Mouse (Mus musculus) adrenal gland, adult 18-20 months (tissue): ENCODE results near the gene Cdc42bpg. TPM values are rescaled to one million over a fixed set of nuclear protein-coding genes. Genes with fewer than 3 reads are reported as not detected.

Experiments
- DNase-seq, 2 experiments: peaks; one replicate each; pipeline ENCODE4 v3.0.0; 2021 to 2022; ENCODE audit warnings: low spot score in 2 of 2
- long read RNA-seq, 2 experiments: library from polyadenylated mRNA; stranded (forward); transcript quantifications; one replicate each; pipeline ENCODE4 v2.0.0; 2021
- total RNA-seq, 2 experiments: library from RNA; stranded (reverse); gene quantifications; 1 replicate in 1 of 2; 2 replicates in 1 of 2; pipeline ENCODE4 v1.2.3; 2021

Cdc42bpg gene
- total RNA-seq = 10 to 100 TPM; 15.1 to 19.3 TPM
- long read RNA-seq, experiment 1, partial matches to known transcripts = 1 of 2 reads
- long read RNA-seq, experiment 1, other reads (novel, unspliced or antisense) = 1 of 2 reads
- long read RNA-seq, experiment 2, partial matches to known transcripts = 3 of 6 reads
- long read RNA-seq, experiment 2, other reads (novel, unspliced or antisense) = 3 of 6 reads

DNA sequence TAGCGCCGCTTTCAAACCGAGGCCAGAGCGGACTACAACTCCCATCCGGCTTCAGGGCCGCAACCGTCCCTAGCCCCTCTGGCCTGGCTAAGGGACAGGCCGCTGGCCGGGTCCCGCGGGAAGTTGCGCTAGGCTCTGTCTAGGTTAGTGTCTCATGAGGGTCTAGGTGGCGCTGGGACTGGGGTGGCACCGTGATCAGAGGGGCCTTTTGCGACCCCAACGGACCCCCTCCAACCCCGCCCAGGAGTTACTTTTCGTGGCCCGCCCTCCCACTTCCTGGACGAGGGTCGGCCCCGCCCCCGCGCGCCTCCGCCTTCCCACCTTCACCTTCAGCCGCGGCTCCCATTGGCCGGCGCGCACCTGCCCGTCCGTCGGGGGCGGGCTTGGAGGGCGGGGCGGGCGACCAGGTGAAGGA, at the start of gene Cdc42bpg:
Gene Cdc42bpg, plus strand, starts transcription at position 320 of the 415 bp plus-strand sequence.
- peak; percentile 81 to 86 for DNase-seq

DNA sequence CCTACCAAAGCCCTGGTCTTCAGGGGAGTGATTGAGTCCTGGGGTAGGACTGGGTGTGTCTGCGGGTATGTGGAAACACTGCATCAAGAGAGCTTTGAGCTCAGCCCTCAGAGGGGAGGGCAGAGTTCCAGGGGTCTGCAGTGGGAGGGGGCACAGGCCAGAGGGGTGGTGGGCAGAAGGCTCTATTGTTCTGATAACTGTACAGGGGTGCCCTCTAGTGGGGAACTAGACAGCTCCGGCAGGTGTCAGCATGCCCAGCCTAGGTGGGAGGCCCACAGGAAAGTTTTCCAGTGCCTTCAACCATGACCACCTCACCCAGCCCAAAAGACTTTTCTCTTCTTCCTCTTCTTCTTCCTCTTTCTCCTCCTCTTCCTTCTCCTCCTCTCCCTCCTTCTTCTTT, 45.8 kb upstream of the Cdc42bpg start:
- no peak for DNase-seq

DNA sequence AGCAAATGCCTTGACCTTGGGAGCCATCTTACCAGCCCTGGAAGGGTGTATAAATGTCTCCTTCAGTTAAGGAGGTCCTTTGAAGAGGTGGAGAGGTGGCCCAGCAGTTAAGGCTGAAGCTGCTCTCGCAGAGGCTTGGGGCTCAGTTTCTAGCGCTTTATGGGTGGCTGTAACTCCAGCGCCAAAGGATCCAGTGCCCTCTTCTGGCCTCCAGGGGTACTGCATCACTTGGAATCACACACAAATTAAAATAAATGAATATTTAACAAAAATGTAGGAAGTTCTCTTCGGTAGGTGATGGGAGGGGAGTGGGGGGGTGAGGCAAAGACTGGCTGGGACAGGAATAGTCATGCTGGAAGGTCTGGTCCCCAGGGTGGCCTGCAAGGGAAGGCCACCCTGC, 45.3 kb upstream of the Cdc42bpg start:
- no peak for DNase-seq

DNA sequence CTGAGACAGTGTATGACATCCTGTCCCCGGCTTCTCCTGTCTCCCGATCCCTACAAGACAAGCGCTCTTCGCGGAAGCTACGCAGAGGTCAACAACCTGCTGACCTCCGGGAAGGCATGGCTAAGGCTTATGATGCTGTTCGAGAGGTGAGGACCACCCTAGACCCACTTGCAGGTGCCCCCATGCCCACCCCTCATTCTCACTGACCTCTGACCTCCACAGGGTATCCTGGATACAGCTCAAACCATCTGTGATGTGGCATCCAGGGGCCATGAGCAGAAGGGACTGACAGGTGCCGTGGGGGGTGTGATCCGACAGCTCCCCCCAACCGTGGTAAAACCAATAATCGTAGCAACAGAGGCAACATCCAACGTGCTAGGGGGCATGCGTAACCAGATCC, 44.9 kb upstream of the Cdc42bpg start:
- no peak for DNase-seq

DNA sequence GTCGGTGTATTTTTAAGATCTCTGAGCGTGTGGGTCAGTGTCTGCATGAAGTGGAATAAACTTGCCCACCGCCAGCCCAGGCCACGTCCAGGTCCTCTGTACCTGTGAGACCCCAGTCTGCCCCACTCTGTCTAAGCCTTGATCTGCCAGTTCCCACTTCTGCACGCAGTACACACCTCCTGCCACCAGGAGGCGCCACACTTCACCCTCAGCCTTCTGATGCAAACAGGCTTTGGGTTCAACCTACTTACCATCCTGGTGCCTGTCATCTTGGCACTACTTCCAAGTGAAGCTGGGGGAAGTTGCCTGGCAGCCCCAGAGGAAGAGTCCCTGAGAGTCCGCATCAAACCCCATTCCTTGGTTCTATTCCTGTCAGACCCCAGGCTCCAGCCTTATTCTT, 44.0 kb upstream of the Cdc42bpg start:
- peak; percentile 76 to 80 for DNase-seq

DNA sequence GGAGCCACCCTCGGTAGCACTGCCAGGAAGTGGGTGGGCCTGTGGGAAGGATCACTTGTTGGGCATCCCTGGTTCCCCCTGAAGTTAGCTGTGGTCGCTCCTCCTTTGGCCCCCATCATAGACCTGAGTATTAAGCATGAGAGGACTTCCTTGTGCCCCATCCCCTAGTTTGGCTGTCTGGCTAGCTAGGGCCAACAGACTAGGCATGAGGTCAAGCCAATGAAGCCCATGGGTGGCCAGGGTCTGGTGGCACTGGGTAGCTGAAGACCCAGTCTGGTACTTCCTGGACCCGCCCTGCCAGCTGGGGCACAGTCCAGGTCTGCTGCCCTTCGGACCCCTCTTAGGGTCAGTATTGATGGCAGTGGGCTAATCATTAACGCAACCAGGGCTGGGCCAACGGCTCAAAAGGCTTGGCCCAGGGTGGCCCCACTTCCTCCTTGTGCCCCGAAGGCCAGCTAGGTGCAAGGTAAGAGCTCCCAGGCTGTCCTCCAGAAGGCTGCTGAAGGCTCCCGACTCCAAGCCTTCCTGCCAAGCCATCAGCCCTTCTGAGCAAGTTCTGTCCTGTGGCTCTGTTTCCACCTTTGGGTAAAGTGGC, 43.3 kb upstream of the Cdc42bpg start:
- no peak for DNase-seq

DNA sequence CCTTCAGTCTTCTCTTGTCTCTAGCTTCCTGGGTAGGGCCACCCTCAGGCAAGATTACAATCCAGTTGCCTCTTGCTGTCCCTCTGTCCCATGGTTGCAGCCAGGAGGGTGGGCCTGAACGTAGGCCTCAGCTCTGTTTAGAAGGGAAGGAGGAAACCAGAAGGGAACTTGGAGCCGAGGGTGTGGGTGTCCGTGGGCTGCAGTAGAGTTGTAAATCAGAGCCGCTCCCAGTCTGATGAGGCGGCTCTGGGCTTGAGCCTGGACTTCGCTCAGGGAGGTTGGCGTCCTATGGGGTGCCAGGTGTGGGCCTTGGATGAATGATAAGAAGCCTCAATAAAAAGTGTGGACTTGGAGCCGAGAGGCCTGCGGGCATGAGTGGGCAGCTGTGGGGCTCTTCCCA, 42.1 kb upstream of the Cdc42bpg start:
- no peak for DNase-seq

DNA sequence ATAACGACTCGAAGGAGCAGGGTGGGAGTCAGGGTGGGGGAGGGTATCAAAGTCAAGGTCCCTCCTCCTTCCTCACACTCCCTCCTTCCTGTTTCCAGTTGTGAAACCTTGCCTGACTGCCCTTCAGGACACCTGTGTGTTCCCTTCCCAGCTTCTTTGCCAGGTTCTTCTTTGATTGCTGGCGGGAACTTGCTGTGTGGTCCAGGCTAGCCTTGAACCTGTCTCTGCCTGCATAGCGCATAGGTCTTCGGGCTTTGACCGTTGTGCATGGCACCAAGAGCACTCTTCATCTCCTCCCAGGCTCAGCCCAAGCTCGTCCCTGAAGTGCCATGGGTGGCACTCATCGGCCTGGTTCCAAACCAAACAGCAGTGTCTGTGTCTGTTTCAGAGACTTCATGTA, 41.3 kb upstream of the Cdc42bpg start:
- no peak for DNase-seq

DNA sequence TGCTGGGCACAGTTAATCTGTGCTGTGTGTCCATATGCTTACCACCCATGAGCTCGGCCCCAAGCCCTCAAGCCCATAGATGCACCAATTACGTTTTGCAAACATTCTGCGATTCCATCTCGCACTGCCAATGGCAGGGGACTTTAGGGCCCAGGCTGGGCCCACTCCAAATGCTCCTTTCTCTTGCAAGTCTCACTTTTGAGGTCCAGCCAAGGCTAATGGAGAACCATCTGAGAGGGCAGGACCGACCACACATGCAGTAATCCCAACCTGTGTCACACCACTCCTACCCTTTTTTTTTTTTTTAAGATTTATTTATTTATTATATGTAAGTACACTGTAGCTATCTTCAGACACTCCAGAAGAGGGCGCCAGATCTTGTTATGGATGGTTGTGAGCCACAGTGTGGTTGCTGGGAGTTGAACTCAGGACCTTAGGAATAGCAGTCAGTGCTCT, 40.5 kb upstream of the Cdc42bpg start:
- DNase-seq = no peak

DNA sequence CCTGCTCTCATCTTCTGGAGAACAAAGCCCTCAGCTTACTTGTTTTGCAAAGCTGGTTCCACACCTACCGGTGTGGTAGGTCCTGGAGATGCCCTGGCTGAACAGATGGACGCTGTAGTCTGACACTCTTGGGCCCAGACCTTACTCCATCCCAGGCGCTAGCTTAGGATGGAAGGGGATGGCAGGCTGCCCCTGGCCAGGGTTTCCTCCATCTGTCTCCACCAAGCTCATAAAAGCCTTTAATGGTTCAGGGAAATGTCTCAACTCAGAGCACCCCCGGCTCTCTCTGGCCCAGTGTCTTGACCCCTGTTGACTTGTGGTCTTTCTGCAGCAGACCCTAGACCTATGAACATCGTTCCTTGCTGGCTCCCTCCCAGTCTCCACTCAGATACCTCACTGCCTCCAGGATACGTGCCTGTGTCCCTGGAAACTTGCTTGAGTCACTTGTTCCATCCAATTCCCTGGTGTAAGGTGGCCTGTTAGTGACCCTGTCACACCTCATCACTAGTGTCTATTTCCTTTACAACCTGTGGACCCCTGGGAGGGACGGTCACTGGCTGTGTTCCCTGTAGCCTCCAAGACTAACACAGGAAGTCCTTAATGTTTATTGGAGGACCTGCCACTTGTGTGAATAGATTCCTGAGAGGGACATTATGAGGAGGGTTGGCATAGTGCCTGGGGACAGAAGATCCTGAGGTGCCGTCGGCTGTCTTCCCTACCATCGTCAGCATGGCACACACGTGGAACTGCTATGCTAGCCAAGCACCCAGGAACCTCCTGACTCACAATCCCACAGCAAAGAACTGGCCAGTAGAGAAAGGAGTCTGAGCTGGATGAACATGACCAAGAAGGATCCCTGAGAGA, 38.7 kb upstream of the Cdc42bpg start:
- no peak for DNase-seq

DNA sequence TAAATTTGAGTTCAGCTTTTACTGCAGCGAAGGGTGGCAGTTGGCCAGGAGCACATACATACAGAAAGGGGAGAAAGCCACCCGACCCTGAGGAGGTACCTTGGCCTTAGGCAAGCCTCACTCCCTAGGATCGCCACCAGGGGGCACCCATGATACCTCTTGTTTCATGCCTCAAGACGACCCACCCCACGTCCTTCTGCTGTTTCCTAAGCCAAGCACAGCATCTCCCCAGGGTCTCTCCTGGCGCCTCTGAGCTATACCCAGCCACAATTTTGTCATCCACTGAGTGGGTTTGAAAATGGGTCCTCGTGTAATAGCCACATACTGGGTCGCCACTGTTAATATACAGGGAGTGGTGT, 38.1 kb upstream of the Cdc42bpg start:
- peak; percentile 80 to 89 for DNase-seq

DNA sequence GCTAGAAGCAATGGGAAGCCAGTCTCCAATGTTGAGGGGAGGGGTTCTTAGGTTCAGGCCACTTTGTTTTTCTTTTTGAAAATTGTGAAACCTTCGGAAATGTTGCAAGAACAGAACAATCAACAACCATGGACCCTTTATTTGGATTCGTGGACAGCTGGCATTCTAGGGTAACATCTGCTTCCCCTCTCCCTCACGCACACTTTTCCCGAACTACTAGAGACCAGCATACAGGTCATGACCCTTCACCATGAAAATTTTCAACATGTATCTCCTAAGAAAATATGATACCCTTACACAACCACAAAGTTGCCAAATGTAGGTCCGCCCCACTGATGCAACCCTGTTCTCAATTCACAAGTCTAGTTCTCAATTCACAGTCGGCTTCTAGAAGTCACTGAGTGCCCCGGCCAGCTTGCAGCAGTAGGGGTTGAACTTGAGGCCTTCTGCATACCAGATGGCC, 37.6 kb upstream of the Cdc42bpg start:
- no peak for DNase-seq

DNA sequence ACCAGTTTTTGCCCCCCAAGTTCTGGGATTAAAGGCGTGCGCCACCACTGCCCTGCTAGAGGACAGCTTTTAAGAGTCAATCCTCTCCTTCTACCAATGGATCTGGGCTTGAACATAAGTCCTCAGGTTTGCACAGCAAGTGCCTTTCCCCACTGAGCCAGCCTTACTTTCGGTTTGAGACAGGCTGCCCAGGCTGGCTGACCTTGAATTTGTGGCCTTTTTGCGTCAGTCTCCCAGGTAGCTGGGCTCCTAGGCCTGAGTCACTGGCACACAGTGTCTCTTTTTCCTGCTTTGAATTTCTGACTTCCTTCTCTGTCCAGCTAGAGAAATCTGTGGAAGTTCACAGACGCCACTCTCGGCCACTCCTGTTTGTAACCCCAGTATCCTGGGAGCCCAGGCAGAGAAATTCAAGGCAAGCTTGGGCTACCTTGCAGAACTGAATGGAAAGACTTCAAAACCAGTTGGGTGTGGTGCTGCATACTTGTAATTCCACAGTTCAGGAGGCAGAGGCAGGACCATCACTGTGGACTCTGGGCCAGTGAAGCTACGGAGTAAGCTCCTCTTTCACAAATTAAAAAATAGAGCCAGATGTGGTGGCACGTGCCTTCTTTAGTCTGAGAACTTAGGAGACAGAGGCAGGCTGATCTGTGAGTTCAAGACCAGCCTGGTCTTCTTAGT, 36.3 kb upstream of the Cdc42bpg start:
- DNase-seq = peak in 1 of 2 experiments; percentile 41

DNA sequence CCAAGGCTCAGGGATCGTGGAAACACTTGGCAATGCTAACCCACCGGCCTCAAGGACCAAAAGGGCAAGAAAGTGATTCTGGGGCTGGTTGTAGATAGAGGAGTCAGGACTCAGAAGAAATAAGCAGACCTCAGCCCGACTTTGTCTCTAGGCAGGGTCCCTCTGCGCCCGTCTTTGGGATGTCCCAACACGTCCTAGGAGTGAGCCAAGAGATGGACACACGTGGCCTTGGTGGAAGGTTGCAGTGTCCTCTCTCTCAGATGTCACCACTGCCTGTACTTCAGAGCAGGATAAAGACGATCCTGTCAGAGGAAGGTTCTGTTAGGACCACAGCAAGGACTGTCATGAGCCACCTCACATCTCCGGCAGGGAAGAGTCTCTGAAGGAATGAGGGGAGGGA, 35.6 kb upstream of the Cdc42bpg start:
- peak in 1 of 2 experiments; percentile 25 for DNase-seq

DNA sequence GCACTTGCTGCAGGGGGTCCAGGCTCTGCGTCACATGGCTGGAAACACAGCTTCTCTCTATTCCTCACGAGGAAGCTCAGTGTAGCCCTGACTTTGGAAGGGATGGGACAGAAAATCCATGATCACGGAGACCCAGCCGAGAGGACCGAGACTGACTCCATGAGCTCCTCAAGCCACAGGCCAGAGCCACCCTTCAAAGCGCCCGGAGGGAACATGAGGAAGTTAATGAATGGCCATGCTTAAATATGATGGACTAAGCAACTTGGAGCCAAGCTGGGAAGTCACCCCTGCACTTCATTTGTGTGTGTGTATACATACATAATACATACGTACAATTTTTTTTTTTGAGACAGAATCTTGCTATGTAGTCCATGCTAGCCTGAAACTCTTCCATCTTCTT, 35.0 kb upstream of the Cdc42bpg start:
- DNase-seq = no peak

DNA sequence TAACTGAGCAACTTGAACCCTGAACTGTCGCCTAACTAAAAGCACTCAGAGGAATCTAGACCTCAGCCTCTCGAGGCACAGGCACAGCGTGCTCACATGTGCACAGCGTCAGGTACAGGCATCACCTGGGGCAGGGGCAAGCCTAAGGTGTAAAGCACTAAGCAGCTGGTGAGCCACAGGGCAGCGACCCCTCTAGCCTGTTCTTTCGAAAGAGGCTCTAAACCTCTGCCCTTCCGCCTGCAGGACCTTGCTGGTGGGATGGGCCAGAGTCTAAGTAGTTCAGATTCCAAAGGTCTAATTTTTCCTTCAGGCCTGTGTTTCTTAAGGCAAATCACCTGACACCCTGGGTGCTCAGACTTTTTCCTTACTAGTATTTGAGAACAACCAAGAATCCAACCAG, 34.2 kb upstream of the Cdc42bpg start:
- no peak for DNase-seq

DNA sequence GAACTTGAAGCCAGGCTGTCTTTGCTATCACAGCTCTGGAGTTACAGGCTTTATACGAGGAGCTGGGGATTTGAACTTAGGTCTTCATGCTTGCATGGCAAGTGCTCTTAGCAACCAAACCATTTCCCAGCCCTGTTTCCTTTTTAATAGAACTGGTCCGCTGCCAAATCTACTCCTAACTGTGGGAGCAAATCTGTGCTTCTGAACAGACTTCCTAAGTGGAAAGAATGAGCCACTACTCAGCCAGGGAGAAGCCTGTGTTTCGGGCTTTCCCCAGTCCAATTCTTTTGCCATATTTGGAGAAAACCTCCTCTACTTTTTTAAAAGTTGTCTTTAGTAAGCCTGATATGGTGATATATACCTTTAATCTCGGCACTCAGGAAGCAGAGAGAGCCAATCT, 33.5 kb upstream of the Cdc42bpg start:
- DNase-seq = no peak

DNA sequence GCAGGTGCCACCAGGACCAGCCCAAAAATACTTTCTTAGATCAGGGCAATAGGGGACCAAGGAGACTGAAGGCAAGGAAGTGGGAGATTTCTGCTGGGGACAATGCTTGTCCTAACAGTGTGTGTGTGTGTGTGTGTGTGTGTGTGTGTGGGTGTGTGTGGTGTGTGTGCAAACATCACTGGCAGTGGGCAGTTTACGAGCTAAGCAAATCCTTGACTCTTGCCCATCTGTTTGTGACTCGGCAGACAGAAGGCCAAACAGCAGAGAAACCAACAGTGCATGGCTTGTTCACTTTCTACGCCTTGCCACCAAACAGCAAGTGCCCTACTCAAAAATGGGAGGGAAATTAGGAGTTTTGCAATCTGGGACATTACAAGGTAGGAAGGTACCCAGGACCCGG, 32.7 kb upstream of the Cdc42bpg start:
- no peak for DNase-seq

DNA sequence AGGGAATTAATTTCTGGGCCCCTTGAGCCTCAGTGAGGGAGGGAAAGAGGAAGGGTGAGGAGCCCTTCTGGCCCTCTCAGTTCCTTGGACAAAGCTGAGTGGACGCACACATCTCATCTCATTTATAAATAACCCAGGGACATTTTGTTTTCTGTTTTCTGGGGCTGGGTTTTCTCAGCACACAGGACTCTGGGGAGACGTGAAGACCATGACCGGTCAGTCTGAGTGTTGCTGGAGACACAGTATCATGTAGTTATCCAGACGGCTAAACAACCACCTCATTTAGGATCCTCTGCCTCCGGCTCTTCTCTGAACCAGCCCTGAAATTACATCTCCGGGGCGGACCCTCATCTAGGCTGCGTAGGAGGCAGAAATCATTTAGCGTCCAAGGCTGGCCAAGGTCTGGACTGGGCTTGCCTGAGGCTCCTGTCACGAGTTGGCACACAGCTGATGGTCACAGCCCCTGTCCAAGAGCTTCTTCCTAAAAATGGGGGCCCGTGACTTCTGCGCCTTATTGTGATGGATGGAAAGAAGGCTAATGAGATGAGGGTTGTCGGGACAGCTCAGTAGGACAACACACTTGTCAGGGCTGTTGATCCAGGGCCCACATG, 32.2 kb upstream of the Cdc42bpg start:
- DNase-seq = no peak

DNA sequence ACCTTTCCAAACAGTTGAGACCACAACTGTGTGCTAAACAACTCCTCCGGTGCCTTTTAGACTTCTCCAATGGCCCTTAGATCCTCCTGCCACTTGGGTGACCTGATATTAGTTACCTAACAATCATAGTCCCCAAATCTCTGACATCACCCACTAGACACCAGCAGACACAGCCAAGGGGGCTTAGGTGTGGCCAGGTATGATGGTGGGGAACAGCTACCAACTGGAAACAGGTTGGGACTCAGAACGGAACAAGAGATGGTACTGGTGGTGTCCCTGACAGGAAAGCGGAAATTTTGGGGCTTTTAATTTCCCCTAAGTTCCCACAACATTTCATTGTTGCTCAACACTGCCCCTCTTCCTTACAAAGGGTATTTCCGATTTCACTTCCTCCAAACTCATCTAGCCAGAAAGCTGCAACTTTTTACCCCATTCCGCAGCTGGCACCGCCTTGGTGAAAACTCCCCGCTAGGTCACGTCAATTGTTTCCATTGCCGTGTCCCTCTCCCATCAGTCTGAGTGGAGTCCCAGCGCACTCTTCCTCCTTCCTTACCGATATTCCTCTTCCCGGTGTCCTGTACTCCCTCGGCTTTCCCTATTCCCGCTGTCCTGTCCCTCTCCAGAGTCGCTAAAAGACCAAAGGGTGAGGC, 30.4 kb upstream of the Cdc42bpg start:
- no peak for DNase-seq
